Mouse (Mus musculus): ENCODE results near the gene Cnot1. TPM values are rescaled to one million over a fixed set of nuclear protein-coding genes. Genes with fewer than 3 reads are reported as not detected.

Cnot1 gene
- polyA plus RNA-seq, 1 experiment from 2014 or later, result 62.8 TPM

- Histone ChIP-seq H3K27ac (ENCODE audit: low read depth, low read length) (no peak overlapping the region), H3K9me3 (ENCODE audit: control insufficient read depth, low read length) (no peaks in the 10 kb centered on the region), H3K9ac (replicated peaks; ENCODE audit: low read depth, low read length) (no peak overlapping the region), H3K4me1 (ENCODE audit: control insufficient read depth, insufficient read depth, low read length) (no peaks in the 10 kb centered on the region), H3K4me3 (ENCODE audit: low read depth, low read length) (no peak overlapping the region), H3K27me3 (ENCODE audit: control insufficient read depth, insufficient read depth, low read length) (no peaks in the 10 kb centered on the region), H3K4me2 (ENCODE audit: low read depth, low read length) (no peak overlapping the region), H3K36me3 (ENCODE audit: control insufficient read depth, insufficient read depth, low read length) (peaks cover 28% of the 10 kb centered on the region)
- ATAC-seq (ENCODE audit: low read depth), result no peak
- 88% methylated on average over 3 of the region's 4 CpGs for WGBS
Observed at GRCm38 (mm10) chr8:95785591-95785990, 21.7 kb downstream of the Cnot1 start.

- Histone ChIP-seq H3K4me3 (ENCODE audit: low read depth, low read length) (no peak overlapping the region), H3K4me2 (ENCODE audit: low read depth, low read length) (no peak overlapping the region), H3K36me3 (ENCODE audit: control insufficient read depth, insufficient read depth, low read length) (peaks cover 22% of the 10 kb centered on the region), H3K27me3 (ENCODE audit: control insufficient read depth, insufficient read depth, low read length) (no peaks in the 10 kb centered on the region), H3K4me1 (ENCODE audit: control insufficient read depth, insufficient read depth, low read length) (no peaks in the 10 kb centered on the region), H3K9me3 (ENCODE audit: control insufficient read depth, low read length) (no peaks in the 10 kb centered on the region), H3K27ac (ENCODE audit: low read depth, low read length) (no peak overlapping the region), H3K9ac (replicated peaks; ENCODE audit: low read depth, low read length) (no peak overlapping the region)
- no peak for ATAC-seq (ENCODE audit: low read depth)
Observed at GRCm38 (mm10) chr8:95782628-95783027, 24.6 kb downstream of the Cnot1 start.

GRCm38 (mm10) chr8:95781775-95782174 is 25.5 kb downstream of the Cnot1 start:
- no peaks in the 10 kb centered on the region for H3K27me3 ChIP-seq (ENCODE audit: control insufficient read depth, insufficient read depth, low read length)
- 100% methylated on average over 2 of the region's 2 CpGs for whole genome bisulfite sequencing
- H3K9me3 ChIP-seq (ENCODE audit: control insufficient read depth, low read length), result no peaks in the 10 kb centered on the region
- H3K4me3 ChIP-seq (ENCODE audit: low read depth, low read length), result no peak overlapping the region
- no peak for ATAC-seq (ENCODE audit: low read depth)
- peaks cover 15% of the 10 kb centered on the region; the same call in 1 of the 2 replicates for H3K36me3 ChIP-seq (ENCODE audit: control insufficient read depth, insufficient read depth, low read length)
- H3K9ac ChIP-seq (replicated peaks; ENCODE audit: low read depth, low read length), result no peak overlapping the region
- no peak overlapping the region for H3K27ac ChIP-seq (ENCODE audit: low read depth, low read length)
- H3K4me2 ChIP-seq (ENCODE audit: low read depth, low read length), result no peak overlapping the region
- no peaks in the 10 kb centered on the region for H3K4me1 ChIP-seq (ENCODE audit: control insufficient read depth, insufficient read depth, low read length)

- no peak for ATAC-seq (ENCODE audit: low read depth)
- Histone ChIP-seq H3K4me1 (ENCODE audit: control insufficient read depth, insufficient read depth, low read length) (no peaks in the 10 kb centered on the region), H3K36me3 (ENCODE audit: control insufficient read depth, insufficient read depth, low read length) (peaks cover 15% of the 10 kb centered on the region; the same call in 1 of the 2 replicates), H3K9ac (replicated peaks; ENCODE audit: low read depth, low read length) (no peak overlapping the region), H3K4me3 (ENCODE audit: low read depth, low read length) (no peak overlapping the region), H3K9me3 (ENCODE audit: control insufficient read depth, low read length) (no peaks in the 10 kb centered on the region), H3K27ac (ENCODE audit: low read depth, low read length) (no peak overlapping the region), H3K27me3 (ENCODE audit: control insufficient read depth, insufficient read depth, low read length) (no peaks in the 10 kb centered on the region), H3K4me2 (ENCODE audit: low read depth, low read length) (no peak overlapping the region)
- WGBS, result 92% methylated on average over 3 of the region's 3 CpGs
Observed at GRCm38 (mm10) chr8:95781085-95781484, 26.2 kb downstream of the Cnot1 start.

GRCm38 (mm10) chr8:95764133-95764532 is 43.1 kb downstream of the Cnot1 start:
- ATAC-seq (ENCODE audit: low read depth), result no peak
- H3K9ac ChIP-seq (replicated peaks; ENCODE audit: low read depth, low read length), result no peak overlapping the region
- H3K4me1 ChIP-seq (ENCODE audit: control insufficient read depth, insufficient read depth, low read length), result no peaks in the 10 kb centered on the region
- H3K27me3 ChIP-seq (ENCODE audit: control insufficient read depth, insufficient read depth, low read length), result no peaks in the 10 kb centered on the region
- H3K9me3 ChIP-seq (ENCODE audit: control insufficient read depth, low read length), result no peaks in the 10 kb centered on the region
- H3K4me2 ChIP-seq (ENCODE audit: low read depth, low read length), result no peak overlapping the region
- WGBS, result 91% methylated on average over 1 of the region's 1 CpGs
- no peak overlapping the region for H3K27ac ChIP-seq (ENCODE audit: low read depth, low read length)
- H3K4me3 ChIP-seq (ENCODE audit: low read depth, low read length), result no peak overlapping the region
- H3K36me3 ChIP-seq (ENCODE audit: control insufficient read depth, insufficient read depth, low read length), result peaks cover 63% of the 10 kb centered on the region

GRCm38 (mm10) chr8:95760323-95760722 is 46.9 kb downstream of the Cnot1 start:
- Histone ChIP-seq H3K4me1 (ENCODE audit: control insufficient read depth, insufficient read depth, low read length) (no peaks in the 10 kb centered on the region), H3K9ac (replicated peaks; ENCODE audit: low read depth, low read length) (no peak overlapping the region), H3K27ac (ENCODE audit: low read depth, low read length) (no peak overlapping the region), H3K9me3 (ENCODE audit: control insufficient read depth, low read length) (no peaks in the 10 kb centered on the region), H3K36me3 (ENCODE audit: control insufficient read depth, insufficient read depth, low read length) (peaks cover 51% of the 10 kb centered on the region), H3K27me3 (ENCODE audit: control insufficient read depth, insufficient read depth, low read length) (no peaks in the 10 kb centered on the region), H3K4me2 (ENCODE audit: low read depth, low read length) (no peak overlapping the region), H3K4me3 (ENCODE audit: low read depth, low read length) (no peak overlapping the region)
- 94% methylated on average over 6 of the region's 6 CpGs for WGBS
- ATAC-seq (ENCODE audit: low read depth), result no peak

- Histone ChIP-seq H3K36me3 (ENCODE audit: control insufficient read depth, insufficient read depth, low read length) (peaks cover 42% of the 10 kb centered on the region), H3K9ac (replicated peaks; ENCODE audit: low read depth, low read length) (no peak overlapping the region), H3K27ac (ENCODE audit: low read depth, low read length) (no peak overlapping the region), H3K27me3 (ENCODE audit: control insufficient read depth, insufficient read depth, low read length) (no peaks in the 10 kb centered on the region), H3K4me2 (ENCODE audit: low read depth, low read length) (no peak overlapping the region), H3K9me3 (ENCODE audit: control insufficient read depth, low read length) (no peaks in the 10 kb centered on the region), H3K4me1 (ENCODE audit: control insufficient read depth, insufficient read depth, low read length) (no peaks in the 10 kb centered on the region), H3K4me3 (ENCODE audit: low read depth, low read length) (no peak overlapping the region)
- ATAC-seq (ENCODE audit: low read depth), result no peak
- WGBS, result 97% methylated on average over 1 of the region's 1 CpGs
Observed at GRCm38 (mm10) chr8:95751924-95752323, 55.3 kb downstream of the Cnot1 start.

- Histone ChIP-seq H3K4me2 (ENCODE audit: low read depth, low read length) (no peak overlapping the region), H3K36me3 (ENCODE audit: control insufficient read depth, insufficient read depth, low read length) (peaks cover 61% of the 10 kb centered on the region), H3K27ac (ENCODE audit: low read depth, low read length) (no peak overlapping the region), H3K4me3 (ENCODE audit: low read depth, low read length) (no peak overlapping the region), H3K4me1 (ENCODE audit: control insufficient read depth, insufficient read depth, low read length) (no peaks in the 10 kb centered on the region), H3K9me3 (ENCODE audit: control insufficient read depth, low read length) (no peaks in the 10 kb centered on the region), H3K27me3 (ENCODE audit: control insufficient read depth, insufficient read depth, low read length) (no peaks in the 10 kb centered on the region), H3K9ac (replicated peaks; ENCODE audit: low read depth, low read length) (no peak overlapping the region)
- no peak for ATAC-seq (ENCODE audit: low read depth)
- WGBS, result 93% methylated on average over 4 of the region's 4 CpGs
Observed at GRCm38 (mm10) chr8:95748028-95748427, 59.2 kb downstream of the Cnot1 start.

GRCm38 (mm10) chr8:95741732-95742131 is 65.5 kb downstream of the Cnot1 start:
- ATAC-seq (ENCODE audit: low read depth), result no peak
- Histone ChIP-seq H3K4me2 (ENCODE audit: low read depth, low read length) (no peak overlapping the region), H3K27ac (ENCODE audit: low read depth, low read length) (no peak overlapping the region), H3K27me3 (ENCODE audit: control insufficient read depth, insufficient read depth, low read length) (no peaks in the 10 kb centered on the region), H3K4me3 (ENCODE audit: low read depth, low read length) (no peak overlapping the region), H3K9ac (replicated peaks; ENCODE audit: low read depth, low read length) (no peak overlapping the region), H3K4me1 (ENCODE audit: control insufficient read depth, insufficient read depth, low read length) (no peaks in the 10 kb centered on the region), H3K9me3 (ENCODE audit: control insufficient read depth, low read length) (no peaks in the 10 kb centered on the region), H3K36me3 (ENCODE audit: control insufficient read depth, insufficient read depth, low read length) (peaks cover 88% of the 10 kb centered on the region)
- WGBS, result 93% methylated on average over 7 of the region's 7 CpGs

GRCm38 (mm10) chr8:95738596-95738995 is 68.7 kb downstream of the Cnot1 start:
- H3K9ac ChIP-seq (replicated peaks; ENCODE audit: low read depth, low read length), result no peak overlapping the region
- H3K4me1 ChIP-seq (ENCODE audit: control insufficient read depth, insufficient read depth, low read length), result no peaks in the 10 kb centered on the region
- H3K4me3 ChIP-seq (ENCODE audit: low read depth, low read length), result no peak overlapping the region
- 81% methylated on average over 7 of the region's 7 CpGs for WGBS
- no peak overlapping the region for H3K27ac ChIP-seq (ENCODE audit: low read depth, low read length)
- H3K4me2 ChIP-seq (ENCODE audit: low read depth, low read length), result no peak overlapping the region
- ATAC-seq (ENCODE audit: low read depth), result no peak
- no peaks in the 10 kb centered on the region for H3K9me3 ChIP-seq (ENCODE audit: control insufficient read depth, low read length)
- no peaks in the 10 kb centered on the region for H3K27me3 ChIP-seq (ENCODE audit: control insufficient read depth, insufficient read depth, low read length)
- H3K36me3 ChIP-seq (ENCODE audit: control insufficient read depth, insufficient read depth, low read length), result peaks cover 82% of the 10 kb centered on the region
